Mouse (Mus musculus) embryo, embryonic 11.5 days (tissue): Measurements from ENCODE around the gene Pax2.

ENCODE experiments used
- DNase-seq: peaks from one replicate; pipeline ENCODE4 v3.0.0-alpha.2; 2012; ENCODE audit warnings: low read depth, low spot score

The Pax2 gene

DNA sequence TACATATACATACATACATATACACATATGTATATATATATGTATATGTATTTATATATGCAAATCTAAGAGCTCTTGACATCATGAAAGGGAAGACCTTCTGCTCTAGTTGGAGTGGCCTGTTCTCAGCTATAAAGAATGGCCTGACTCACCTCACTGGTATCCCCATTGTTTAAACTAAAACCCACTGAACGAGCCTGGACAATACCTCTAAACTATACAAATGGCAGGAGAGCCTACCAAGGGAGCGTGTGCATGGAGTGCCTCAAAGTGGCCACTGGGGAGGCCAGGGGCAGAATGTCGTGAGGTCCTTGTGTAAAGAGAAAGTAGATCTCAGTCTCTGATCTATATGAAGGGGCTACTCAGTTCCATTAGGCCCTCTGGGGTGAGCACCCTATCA is 26.1 kb downstream of the Pax2 start:
- no peak for DNase-seq

DNA sequence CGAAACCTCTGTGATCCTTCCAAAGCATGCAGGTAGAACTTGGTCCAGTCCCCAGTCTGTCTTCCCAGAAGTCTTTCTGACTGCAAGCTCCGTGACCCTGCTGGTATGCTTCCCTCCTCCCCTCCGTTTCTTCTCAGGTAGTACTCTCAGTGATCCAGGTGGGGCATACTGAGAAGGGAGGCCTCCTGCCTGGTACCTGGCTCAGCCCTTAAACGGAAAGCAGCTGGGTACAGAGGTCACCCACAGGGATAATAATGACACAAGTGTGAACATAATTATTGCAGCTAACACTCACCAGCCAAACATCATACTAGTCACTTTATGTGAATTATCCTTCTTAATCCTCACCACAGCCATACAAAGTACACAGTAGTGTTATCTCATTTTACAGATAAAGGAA is 28.5 kb downstream of the Pax2 start:
- DNase-seq, result no peak

DNA sequence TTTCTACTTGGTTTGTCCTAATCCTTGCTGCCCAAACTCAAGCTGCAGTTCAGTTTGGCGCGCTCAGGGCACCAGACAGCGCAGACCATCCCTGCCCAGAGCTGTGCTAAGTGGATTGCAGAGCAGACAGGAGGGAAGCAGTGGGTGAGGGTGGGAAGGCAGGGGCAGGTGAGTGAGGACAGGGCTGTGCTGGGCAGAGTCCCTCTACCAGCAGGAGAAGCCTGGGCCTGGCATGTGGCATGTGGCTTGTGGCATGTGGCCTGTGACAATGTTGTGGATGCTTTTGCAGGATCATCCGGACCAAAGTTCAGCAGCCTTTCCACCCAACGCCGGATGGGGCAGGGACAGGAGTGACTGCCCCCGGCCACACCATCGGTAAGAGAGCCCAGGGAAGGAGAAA is 32.6 kb downstream of the Pax2 start:
- DNase-seq, result no peak

DNA sequence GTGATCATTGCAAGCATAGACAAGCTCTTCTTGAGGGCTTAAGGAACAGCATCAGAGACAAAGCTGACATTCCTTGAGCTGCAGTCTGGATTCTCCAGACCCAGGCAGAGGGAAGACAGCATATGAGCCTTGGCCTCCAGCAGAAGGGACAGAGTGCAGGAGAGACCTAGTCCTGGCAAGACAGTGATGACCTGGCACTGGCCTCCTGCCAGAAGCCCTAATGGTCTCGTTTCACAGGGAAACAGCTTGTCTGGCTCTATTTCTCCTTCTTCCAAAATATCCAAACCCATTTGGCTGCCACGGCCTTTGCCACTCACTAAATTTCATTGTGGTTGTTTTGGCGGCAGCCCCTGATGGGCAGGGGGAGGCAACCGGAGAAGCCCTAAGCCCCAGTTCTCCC is 36.1 kb downstream of the Pax2 start:
- no peak for DNase-seq

DNA sequence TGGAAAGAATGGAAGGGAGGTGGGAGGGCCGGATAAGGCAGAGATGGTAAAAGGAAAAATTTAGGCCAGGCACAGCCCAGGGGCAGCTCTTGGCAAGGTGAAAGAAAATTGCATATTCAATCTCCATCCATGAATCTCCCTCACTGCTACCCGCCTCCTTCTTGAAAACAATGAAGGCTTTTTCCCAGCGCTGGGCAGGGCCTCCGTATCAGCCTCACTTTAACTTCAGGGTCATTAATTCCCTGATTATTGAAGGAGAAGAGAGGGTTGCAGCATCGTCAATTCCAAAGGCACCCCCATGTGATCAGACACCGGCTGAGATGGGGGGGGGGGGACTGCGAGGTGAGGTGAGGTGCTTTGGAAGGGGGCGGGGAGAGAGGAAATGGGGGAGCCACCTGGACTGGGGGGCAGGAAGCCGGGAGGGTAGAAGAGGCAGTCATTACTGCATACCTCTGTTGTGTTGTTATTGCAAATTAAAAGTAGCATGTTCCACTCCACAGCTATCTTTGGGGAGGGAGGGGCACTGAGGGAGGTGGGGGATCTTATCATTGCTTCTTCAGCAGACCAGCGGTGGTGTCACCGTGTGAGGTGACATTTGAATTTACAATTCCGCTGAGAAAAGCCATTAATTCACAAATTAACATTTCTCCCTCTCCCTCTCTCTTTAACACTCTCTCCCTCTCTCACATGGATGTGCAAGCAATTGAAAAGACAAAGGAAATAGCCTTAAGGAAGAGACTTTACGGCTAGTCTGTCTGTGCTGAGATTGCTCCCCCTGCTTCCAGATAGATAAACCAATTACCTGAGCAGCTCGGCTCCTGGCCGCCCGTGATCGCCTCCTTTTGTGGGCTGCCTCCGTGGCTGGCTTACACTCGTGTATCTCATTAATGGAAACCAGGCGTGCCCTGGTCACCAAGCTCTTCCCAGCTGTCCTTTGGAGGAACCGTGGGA is 41.5 kb downstream of the Pax2 start:
- DNase-seq, result no peak

DNA sequence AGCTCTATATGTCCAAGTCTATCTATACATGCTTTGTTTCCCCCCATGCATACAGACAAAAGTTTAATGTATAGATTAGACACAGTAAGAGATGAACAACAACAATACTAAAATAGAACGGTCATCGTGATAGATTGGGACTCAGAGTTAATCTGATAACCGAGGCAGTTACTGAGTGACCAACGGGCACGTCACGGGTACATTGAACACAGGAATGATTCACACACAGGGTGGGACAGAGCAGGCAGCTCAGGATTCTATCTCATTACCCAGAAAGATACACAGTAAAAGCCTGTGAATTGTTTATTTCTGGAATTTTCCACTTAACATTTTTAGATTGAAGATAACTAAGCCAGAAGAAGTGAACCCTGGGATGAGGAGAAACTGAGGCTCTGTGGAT is 42.9 kb downstream of the Pax2 start:
- DNase-seq, result no peak

DNA sequence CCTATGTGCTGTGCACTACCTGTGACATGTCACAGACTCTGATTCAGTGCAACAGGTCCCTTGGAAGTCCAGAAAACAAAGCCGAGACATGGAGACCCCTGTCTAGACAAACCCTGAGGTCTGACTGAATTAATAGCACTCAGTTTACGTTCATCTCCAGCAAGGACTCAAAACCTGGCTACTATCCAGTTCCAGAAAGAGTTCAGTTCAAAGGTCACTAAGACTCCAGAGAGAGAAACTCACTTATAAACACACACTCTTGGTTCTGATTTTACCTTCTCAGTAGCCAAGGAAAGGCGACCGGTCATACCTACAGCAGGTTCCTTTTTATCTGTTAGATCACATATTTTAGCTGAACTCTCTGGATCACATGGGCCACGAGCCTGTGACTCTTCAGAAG is 43.3 kb downstream of the Pax2 start:
- DNase-seq, result no peak

DNA sequence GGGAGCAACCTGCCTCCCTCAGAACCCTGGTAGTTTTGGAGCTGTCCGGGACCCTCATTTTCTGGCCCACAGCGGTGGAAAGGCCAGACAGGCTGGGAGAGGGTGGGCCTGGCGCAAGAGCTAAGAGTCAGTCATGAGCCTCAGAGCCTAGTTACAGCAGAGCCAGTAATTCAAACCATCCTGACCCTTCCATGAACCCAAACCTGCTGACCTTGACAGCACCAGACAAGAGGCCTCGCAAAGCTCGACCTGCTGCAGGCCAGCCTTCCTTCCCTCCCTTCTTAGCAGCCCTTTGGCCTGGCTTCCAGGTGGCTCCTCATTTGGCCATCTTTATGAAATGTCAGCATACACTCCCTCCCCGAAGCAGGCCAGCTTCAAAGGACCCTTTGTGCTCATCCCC is 44.5 kb downstream of the Pax2 start:
- no peak for DNase-seq

DNA sequence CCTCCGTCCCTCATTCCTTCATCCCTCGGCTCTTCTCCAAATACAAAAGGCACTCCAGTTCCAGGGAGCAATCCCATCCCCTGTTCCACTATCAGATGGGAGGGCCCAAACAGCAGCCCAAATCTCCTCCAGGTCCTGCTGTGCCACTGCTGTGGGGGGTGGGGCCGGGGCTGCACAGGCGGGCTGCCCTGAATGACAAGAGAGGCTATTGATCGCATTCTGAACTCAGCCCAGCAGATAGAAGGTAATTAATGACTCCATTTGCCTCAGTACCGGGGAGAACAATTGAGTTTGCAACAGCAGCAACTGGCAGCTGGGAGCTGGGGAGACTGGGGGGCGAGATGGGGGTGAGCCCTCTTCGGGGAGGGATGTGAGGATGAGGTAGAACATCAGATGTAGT is 52.9 kb downstream of the Pax2 start:
- DNase-seq, result no peak

DNA sequence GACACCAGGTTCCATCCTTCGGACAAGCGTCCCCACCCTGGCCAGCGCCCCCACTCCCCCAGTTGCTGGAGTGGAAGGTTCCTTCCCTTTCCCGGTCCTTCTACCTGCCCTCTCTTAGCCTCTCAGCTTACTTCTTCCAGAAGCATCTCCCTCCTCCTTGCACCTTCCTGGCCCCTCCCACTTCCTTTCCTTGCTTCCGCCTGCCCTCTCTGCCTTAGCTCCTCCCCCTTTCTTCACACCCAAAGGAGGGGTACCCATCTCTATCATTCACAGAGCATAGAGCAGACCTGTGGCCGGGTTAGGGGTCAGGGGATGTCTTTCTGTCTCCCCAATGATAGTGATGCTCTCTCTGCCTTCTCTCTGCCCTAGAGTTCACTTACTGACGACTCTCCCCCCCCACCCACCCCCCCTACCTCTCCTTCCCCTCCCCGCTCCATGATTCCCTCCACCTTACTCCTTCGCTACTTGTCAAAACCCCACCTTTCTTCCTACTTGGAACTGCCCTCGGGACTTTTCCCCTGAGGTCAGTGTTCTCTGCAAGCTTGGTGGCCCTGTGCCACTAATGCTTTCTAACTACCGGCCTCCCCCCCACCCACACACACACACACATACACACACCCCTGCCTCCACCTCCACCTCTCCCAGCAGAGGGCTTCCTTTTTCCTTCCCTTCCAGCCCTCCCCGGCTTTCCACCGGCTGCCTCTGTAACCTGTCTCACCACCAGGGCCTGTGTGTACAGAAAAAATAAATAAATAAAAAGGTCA is 57.0 kb downstream of the Pax2 start:
- no peak for DNase-seq

DNA sequence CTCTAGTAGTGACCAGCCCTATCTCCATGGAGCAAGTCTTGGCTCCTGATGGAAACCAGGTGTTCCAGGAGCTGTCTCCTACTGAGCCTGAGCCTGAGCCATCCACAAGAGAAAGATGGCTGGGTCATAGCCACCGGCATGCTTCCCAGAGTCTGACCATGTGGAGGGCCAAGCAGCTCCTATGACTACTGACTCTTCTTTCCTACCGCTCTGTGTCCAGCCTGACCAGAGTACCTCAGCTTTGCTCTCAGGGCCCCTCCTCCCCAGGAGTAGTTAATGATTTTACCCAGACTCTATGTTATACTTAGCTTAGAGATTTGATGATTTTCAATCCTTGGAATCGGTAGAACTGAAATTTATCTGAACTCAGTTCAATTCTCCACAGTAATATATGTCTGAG is 59.3 kb downstream of the Pax2 start:
- no peak for DNase-seq

DNA sequence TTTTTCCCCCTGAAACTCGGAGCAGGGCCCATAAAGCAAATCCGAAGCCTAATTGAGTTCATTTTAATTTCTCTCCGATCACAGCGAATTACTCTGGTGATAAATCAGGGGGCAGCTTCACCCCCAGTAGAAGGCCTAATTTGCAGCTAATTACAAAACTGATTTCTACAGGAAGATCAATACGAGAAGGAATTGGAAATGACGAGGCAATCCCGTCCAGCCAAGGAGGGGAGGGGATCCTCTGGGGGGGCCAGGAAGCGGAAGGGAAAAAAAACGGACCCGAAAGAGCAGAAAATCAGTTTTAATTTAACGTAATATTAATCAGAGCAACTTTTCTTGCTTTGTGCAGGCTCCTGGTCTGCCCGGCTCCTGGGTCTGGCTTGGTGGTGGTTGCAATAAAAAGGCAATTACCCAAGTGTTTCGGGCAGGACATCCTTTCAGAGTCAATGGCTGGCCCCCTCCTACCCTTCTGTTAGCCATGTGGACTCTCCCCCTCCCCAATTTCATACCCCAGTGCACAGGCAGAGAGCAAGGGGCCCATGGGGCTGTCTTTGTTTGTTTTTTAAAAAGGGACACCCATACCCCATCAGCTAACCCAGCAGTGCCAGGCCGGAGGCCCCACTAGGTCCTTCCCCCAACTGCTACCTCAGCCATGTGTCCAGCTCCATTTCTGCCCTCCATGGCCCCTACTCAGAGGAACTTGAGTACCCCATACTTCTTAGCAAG is 61.7 kb downstream of the Pax2 start:
- DNase-seq, result no peak

DNA sequence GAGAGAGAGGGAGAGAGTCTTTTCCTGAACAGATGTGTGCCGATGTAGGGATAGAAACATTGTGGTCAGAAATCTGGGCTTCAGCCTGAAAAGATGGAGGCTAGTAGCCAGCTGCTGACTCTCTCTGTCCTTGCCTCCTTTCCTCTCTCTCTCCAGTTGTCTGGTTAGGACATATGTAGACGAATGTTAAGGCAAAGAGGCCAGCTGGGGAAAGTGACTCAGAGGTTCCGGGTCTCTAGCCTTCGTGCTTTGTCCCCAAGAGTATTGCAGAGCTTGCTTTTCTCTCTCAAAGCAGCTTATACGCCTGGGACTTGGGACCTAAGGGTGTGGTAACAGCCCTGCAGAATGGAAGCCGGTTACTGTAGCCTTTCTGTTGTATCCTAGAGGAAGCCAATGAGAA is 62.8 kb downstream of the Pax2 start:
- no peak for DNase-seq

DNA sequence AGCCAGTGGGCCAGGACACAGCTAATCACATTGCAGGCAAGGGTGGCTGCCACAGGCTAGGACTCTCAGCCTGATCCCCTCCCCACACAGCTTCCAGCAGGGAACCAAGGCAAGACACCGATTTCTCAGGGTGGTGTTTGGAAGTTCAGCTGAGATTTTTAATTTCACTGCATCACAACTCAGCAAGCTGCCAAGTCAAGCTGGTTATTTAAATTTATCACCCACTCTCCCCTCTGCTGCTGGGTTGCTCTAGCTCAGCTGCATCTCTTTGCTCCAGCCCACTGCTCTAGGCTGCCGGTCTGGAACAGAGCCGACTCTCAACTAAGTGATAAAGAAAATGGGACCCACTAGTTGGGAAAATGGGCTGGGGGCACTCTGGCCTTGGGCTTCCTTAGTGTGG is 65.7 kb downstream of the Pax2 start:
- DNase-seq, result no peak

DNA sequence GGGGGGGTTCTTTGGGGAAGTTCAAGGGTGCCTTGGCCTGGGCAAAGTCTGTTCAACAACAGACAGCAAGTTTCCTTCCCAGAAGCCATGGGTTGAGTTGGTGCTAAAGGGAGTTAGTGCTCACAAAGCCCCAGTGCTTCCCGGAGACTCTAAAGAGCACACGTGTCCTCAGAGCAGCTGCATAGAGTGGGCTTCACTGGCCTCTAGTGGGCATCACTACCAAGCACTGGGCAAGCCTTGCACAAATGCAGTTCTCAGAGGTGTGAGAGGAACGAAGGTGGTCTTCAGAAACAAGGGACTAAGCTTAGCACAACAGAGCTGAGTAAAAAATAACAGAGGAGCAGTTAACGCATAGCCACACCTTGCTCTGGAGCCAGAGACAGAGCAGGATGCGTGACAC is 66.5 kb downstream of the Pax2 start:
- no peak for DNase-seq

DNA sequence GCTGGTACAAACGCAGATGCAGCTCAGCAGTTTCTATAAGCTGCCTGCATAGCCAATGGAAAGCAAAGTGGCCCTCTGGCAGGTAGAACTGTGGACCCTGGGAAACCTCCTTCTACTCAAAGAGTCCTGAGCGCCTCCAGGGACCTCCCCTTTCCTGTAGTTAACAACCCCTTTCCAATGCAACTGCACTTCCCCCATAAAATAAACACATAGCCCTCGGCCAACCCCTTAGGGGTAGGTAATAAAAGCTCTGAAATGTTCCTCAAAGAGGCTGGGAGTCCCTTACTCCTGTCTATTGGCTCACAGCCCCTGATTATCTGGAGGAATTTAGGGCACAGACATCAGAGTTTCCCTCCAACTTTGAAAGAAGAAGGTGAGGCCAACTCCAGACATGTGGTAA is 67.8 kb downstream of the Pax2 start:
- DNase-seq, result no peak

DNA sequence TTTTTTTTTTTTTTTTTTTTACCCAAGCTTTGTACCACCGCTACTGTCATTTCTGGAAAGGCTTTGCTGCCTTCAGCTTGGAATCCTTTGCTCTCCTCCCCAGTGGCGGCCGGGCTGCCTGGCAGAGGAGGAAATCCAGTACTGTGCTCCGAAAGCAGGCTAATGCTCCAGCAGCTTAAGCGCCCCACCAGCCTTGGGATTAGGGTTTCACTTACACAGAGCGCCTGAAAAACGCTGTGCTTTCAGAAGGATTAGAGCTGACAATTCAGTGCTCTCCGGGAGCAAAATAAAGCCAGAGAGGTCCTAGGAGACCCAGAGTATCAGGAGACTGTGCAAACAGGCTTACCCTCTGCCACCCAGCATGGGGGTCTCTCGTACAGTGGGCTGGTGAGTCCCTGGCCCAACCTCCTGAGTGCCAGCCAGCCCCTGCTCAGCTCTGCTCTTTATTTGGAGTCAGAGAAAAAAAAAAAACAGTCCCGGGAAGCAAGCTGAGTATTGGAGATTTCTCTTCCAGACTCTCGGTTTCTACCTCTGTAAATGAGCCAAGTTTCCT is 69.4 kb downstream of the Pax2 start:
- DNase-seq, result no peak

DNA sequence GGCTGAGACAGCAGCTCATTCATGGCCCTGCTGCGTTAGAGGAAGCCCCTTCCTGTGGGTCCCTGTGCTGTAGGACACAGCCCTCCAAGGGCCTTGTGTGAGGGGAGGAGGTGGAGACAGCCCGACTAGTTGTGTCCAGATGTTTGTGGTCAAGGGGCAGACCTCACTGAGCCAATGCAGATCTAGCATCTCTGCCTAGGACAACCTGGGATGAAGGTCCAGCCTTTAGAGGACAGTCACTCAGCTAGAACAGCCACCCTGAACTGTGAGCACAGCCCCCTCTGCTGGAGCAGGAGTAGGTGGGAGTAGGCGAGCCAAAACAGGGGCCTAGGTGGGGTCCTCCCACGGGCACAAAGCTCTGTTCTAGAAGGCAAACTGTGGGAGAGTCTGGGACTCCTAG is 70.0 kb downstream of the Pax2 start:
- no peak for DNase-seq

DNA sequence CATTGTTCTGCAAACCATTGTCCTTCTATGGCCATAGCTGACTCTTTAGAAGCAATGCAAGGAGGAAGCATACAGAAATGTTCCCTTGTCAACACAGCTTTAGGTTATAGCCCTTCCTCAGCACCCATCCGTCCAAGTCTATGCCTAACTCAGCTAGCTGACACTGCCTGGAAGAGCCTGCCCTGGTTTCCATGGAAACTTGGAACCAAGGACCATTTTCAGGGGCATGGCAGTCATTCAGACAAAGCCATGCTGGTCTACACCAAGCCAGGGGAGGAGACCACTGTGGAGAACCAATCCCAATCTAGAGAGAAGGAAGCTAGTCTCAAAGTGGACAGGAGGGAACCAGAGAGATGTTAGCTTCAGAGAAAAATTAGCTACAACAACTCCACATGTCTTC is 77.5 kb downstream of the Pax2 start:
- no peak for DNase-seq

DNA sequence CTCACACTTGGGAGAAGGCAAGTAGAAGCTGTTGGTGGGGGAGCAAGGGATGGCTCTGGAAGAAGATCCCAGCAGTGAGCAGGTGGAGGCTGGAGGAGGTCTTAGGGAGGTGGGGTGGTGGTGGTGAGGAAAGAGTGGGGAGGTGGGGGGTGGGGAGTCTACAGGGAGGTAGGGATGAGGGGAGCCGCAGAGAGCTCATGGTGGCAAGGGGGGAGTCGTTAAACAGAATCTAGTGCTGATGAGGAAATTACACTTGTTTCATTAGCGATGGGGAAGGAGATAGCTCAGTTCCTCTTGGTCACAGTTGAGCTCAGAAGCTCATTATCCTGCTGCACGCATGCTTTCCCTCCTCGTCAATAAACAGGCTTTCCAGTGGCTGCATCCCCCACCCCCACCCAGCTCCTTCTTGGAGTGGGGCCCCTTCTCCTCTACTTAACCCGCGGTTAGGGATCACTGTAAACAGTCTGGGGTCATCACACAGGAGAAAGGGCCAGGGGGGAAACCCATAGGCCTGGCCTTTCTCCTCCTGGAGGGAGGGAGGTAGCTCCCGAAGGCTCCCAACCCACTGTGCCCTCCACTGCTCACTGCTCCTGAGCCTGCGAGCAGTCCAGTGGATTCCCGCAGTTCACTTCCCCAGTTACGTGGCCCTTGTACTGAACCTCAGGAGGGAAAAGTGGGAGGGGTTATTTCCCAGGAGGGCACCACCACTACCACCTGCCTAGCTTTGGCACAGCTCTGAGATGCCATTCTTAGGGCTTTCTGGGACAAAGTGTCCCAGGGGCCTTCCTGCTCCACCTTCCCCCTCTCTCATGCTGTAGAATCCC is 78.6 kb downstream of the Pax2 start:
- DNase-seq, result no peak
